Mouse (Mus musculus) spleen, adult 2 months (tissue): ENCODE results near the gene Myt1l. TPM values are rescaled to one million over a fixed set of nuclear protein-coding genes. Genes with fewer than 3 reads are reported as not detected.

ENCODE experiments used
- DNase-seq, 2 experiments: peaks; one replicate each; pipeline versions ENCODE4 v3.0.0 to v3.0.0-alpha.2; 2012 to 2021; ENCODE audit warnings: low spot score in 2 of 2, low read depth in 1 of 2
- H3K27ac ChIP-seq: fragments of 200-500 bp; 2 replicates; pipeline ENCODE4 v1.5.1; 2012; ENCODE audit warnings: low read length, inconsistent platforms; ENCODE audit not compliant: insufficient read depth
- H3K27me3 ChIP-seq: fragments of 200-500 bp; 2 replicates; pipeline ENCODE4 v1.6.1; 2012; ENCODE audit warnings: mild to moderate bottlenecking, moderate library complexity, low read length, inconsistent platforms; ENCODE audit not compliant: control insufficient read depth, insufficient read depth
- H3K36me3 ChIP-seq: fragments of 200-500 bp; 2 replicates; pipeline ENCODE4 v1.6.1; 2012; ENCODE audit warnings: mild to moderate bottlenecking, low read length, inconsistent platforms; ENCODE audit not compliant: control insufficient read depth, insufficient read depth
- H3K4me1 ChIP-seq: fragments of 200-500 bp; 2 replicates; pipeline ENCODE4 v1.6.1; 2011; ENCODE audit warnings: inconsistent platforms; ENCODE audit not compliant: control insufficient read depth, insufficient read depth, insufficient read length
- H3K4me3 ChIP-seq: fragments of 200-500 bp; 2 replicates; pipeline ENCODE4 v1.5.1; 2011; ENCODE audit warnings: mild to moderate bottlenecking, inconsistent platforms; ENCODE audit not compliant: insufficient read depth, insufficient read length; ENCODE audit errors: extremely low read depth
- CTCF ChIP-seq: fragments of 200-500 bp; IDR thresholded peaks from 2 replicates; pipeline ENCODE4 v1.5.1; 2011; ENCODE audit warnings: mild to moderate bottlenecking, inconsistent platforms; ENCODE audit not compliant: insufficient read depth, insufficient read length, insufficient replicate concordance; ENCODE audit errors: extremely low read depth
- POLR2A ChIP-seq: fragments of 200-500 bp; IDR thresholded peaks from 2 replicates; pipeline ENCODE4 v1.6.1; 2011; ENCODE audit warnings: low read depth, low read length, inconsistent platforms
- WGBS: fragments of 180-500 bp; shearing (Covaris S2); methylation state at CpG from one replicate; pipeline ENCODE4 v1.1.7; 2018; 5-methylcytosine and 5-hydroxymethylcytosine counted together
- polyA plus RNA-seq: library from polyadenylated mRNA; depleted of rRNA; stranded (reverse); fragments of >200 nt; gene quantifications from 2 replicates; pipeline ENCODE4 v1.2.3, GENCODE M21; 2012

The Myt1l gene
- polyA plus RNA-seq, 1 experiment: not detected

- no peaks in the 10 kb centered on the region for H3K4me1 ChIP-seq
- no peaks in the 10 kb centered on the region for H3K27me3 ChIP-seq
- no peak for TF ChIP-seq POLR2A
- DNase-seq: no peak
- WGBS: 52% methylated on average over 2 of the region's 2 CpGs
- no peak overlapping the region for H3K4me3 ChIP-seq
- no peak overlapping the region for H3K27ac ChIP-seq
- no peaks in the 10 kb centered on the region for H3K36me3 ChIP-seq
Measured at GRCm38 (mm10) chr12:29860986-29861385, 332.8 kb downstream of the Myt1l start.

GRCm38 (mm10) chr12:29868295-29868694 is 340.1 kb downstream of the Myt1l start:
- no peak for TF ChIP-seq CTCF
- TF ChIP-seq POLR2A: no peak
- DNase-seq: no peak
- 79% methylated on average over 4 of the region's 4 CpGs for WGBS
- H3K27me3 ChIP-seq: no peaks in the 10 kb centered on the region
- no peaks in the 10 kb centered on the region for H3K36me3 ChIP-seq
- H3K27ac ChIP-seq: no peak overlapping the region
- H3K4me1 ChIP-seq: no peaks in the 10 kb centered on the region
- no peak overlapping the region for H3K4me3 ChIP-seq

- H3K36me3 ChIP-seq: no peaks in the 10 kb centered on the region
- no peak for DNase-seq
- no peak overlapping the region for H3K4me3 ChIP-seq
- TF ChIP-seq POLR2A: no peak
- no peak for TF ChIP-seq CTCF
- WGBS: 85% methylated on average over 9 of the region's 9 CpGs
- no peaks in the 10 kb centered on the region for H3K4me1 ChIP-seq
- no peak overlapping the region for H3K27ac ChIP-seq
- no peaks in the 10 kb centered on the region for H3K27me3 ChIP-seq
Measured at GRCm38 (mm10) chr12:29868781-29869180, 340.6 kb downstream of the Myt1l start.

- Histone ChIP-seq H3K27me3 (no peaks in the 10 kb centered on the region), H3K27ac (no peak overlapping the region), H3K4me1 (no peaks in the 10 kb centered on the region), H3K4me3 (no peak overlapping the region), H3K36me3 (no peaks in the 10 kb centered on the region)
- no peak for DNase-seq
- 50% methylated on average over 7 of the region's 7 CpGs for WGBS
- no peak for TF ChIP-seq POLR2A
- no peak for TF ChIP-seq CTCF
Measured at GRCm38 (mm10) chr12:29872156-29872815, 344.1 kb downstream of the Myt1l start.

- Histone ChIP-seq H3K4me1 (no peaks in the 10 kb centered on the region), H3K4me3 (no peak overlapping the region), H3K27me3 (no peaks in the 10 kb centered on the region), H3K27ac (no peak overlapping the region), H3K36me3 (no peaks in the 10 kb centered on the region)
- no peak for TF ChIP-seq CTCF
- no peak for TF ChIP-seq POLR2A
- DNase-seq: no peak
- WGBS: 61% methylated on average over 1 of the region's 1 CpGs
Measured at GRCm38 (mm10) chr12:29873281-29873772, 345.1 kb downstream of the Myt1l start.

- Histone ChIP-seq H3K4me3 (no peak overlapping the region), H3K4me1 (no peaks in the 10 kb centered on the region), H3K36me3 (no peaks in the 10 kb centered on the region), H3K27ac (no peak overlapping the region), H3K27me3 (no peaks in the 10 kb centered on the region)
- no peak for DNase-seq
- TF ChIP-seq POLR2A (no peak), CTCF (no peak)
- 86% methylated on average over 10 of the region's 10 CpGs for WGBS
Measured at GRCm38 (mm10) chr12:29877977-29878376, 349.8 kb downstream of the Myt1l start.

- H3K27me3 ChIP-seq: no peaks in the 10 kb centered on the region
- no peak for DNase-seq
- H3K4me3 ChIP-seq: no peak overlapping the region
- H3K4me1 ChIP-seq: no peaks in the 10 kb centered on the region
- no peaks in the 10 kb centered on the region for H3K36me3 ChIP-seq
- TF ChIP-seq POLR2A (no peak), CTCF (no peak)
- H3K27ac ChIP-seq: no peak overlapping the region
- 29% methylated on average over 9 of the region's 9 CpGs for WGBS
Measured at GRCm38 (mm10) chr12:29882871-29883617, 354.9 kb downstream of the Myt1l start.
